22 mouse cellular contexts compared by ENCODE assay signal in the genomic region with DNA sequence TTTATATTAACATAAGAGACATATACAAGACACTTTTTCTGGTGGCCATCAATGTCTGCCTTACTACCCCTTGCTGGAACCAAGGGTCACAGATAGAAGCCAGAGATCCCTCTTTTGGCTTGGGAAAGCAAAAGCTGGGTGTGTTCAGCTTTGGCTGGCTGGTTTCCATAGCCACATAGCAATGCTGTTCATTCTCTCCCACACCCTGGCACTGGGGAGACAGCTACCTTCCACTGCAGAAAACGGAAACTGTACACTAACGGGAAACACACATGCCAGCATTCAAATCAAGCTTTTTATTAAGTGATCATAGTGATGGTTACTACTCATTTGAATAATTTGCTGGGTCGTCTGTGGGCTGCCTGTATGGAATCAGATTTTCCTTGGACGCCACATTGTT.
DNase-seq lines count a peak whose midpoint lies in the region; ATAC-seq lines count a peak whose summit lies in the region.
"Had no signal": no experiment of that assay in that cellular context is flagged by ENCODE, and none has a peak within 500 bp of the region (broad histone marks: within the 10 kb centered on the region; RNA-seq: fewer than 3 reads in every experiment).

No protein-coding gene starts in this region.

- peaks cover 15% of the 10 kb centered on the region for H3K27me3 ChIP-seq in heart, embryonic 10.5 days (ENCODE audit: insufficient read depth, poor library complexity, severe bottlenecking)
- 0 out of 2 replicates have a peak, but pooled peaks cover 16% of the 10 kb centered on the region for H3K27me3 ChIP-seq in heart, embryonic 12.5 days (replicated peaks)
- H3K27me3 ChIP-seq: hindbrain, embryonic 13.5 days; kidney, embryonic 15.5 days; liver, embryonic 13.5 days; neural tube, embryonic 12.5 days had no signal

- H3K4me1 ChIP-seq in heart, embryonic 10.5 days: 0 out of 2 replicates have a peak, but pooled peaks cover 5% of the 10 kb centered on the region
- H3K4me1 ChIP-seq in heart, embryonic 12.5 days (replicated peaks): peaks cover 14% of the 10 kb centered on the region; the same call in 1 of the 2 replicates
- H3K4me1 ChIP-seq: hindbrain, embryonic 13.5 days; liver, embryonic 13.5 days; neural tube, embryonic 12.5 days had no signal

- no peak overlapping the region for H3K4me3 ChIP-seq in heart, embryonic 10.5 days
- no peak overlapping the region for H3K4me3 ChIP-seq in heart, embryonic 12.5 days
- H3K4me3 ChIP-seq: hindbrain, embryonic 13.5 days; kidney, embryonic 15.5 days; liver, embryonic 13.5 days; neural tube, embryonic 12.5 days had no signal

- no peaks in the 10 kb centered on the region for H3K9me3 ChIP-seq in heart, embryonic 10.5 days
- H3K9me3 ChIP-seq in heart, embryonic 12.5 days (replicated peaks): no peaks in the 10 kb centered on the region
- H3K9me3 ChIP-seq: hindbrain, embryonic 13.5 days; kidney, embryonic 15.5 days; liver, embryonic 13.5 days; neural tube, embryonic 12.5 days had no signal

- WGBS in heart, embryonic 10.5 days: 71% methylated on average over 4 of the region's 4 CpGs
- 52% methylated on average over 4 of the region's 4 CpGs for WGBS in heart, embryonic 12.5 days

- no peak for ATAC-seq in heart, embryonic 12.5 days (ENCODE audit: insufficient number of reproducible peaks, low FRiP score)
- ATAC-seq: forebrain, postnatal 0 days had no signal

- H3K4me2 ChIP-seq in heart, embryonic 12.5 days: no peak overlapping the region
- H3K4me2 ChIP-seq: hindbrain, embryonic 13.5 days; kidney, embryonic 15.5 days; liver, embryonic 13.5 days; neural tube, embryonic 12.5 days had no signal

- intact Hi-C loops in heart, postnatal 10 days (cut with DNase I): no loop called here

- peak; percentile 74 for DNase-seq in heart, adult 11 months
- DNase-seq in heart, embryonic 10.5 days (ENCODE audit: low spot score): no peak
- DNase-seq in heart, postnatal 10 days: peak; percentile 53 to 69
- peak; percentile 25 to 34 for DNase-seq in right cerebral cortex, adult 2 months (ENCODE audit: low spot score in 2 of 2)
- DNase-seq in right cerebral cortex, postnatal 36 days (ENCODE audit: low spot score in 2 of 2): no peak
- DNase-seq in heart, postnatal 4 days: peak; percentile 57
- DNase-seq in kidney, postnatal 25 days: no peak
- DNase-seq: adrenal gland, postnatal 25 days; cerebellum, adult 9-10 months; forebrain, postnatal 0 days; gastrocnemius, postnatal 25 days; kidney, adult 11 months; kidney, postnatal 4 days; liver, embryonic 13.5 days; lung, adult 2 months; lung, postnatal 36 days; midbrain, embryonic 14.5 days; spleen, adult 18-20 months had no signal

- H3K36me3 ChIP-seq in heart, embryonic 10.5 days: no peaks in the 10 kb centered on the region
- H3K36me3 ChIP-seq in heart, embryonic 12.5 days: no peaks in the 10 kb centered on the region
- H3K36me3 ChIP-seq: hindbrain, embryonic 13.5 days; kidney, embryonic 15.5 days; liver, embryonic 13.5 days; neural tube, embryonic 12.5 days had no signal

- no peak overlapping the region for H3K9ac ChIP-seq in heart, embryonic 12.5 days
- H3K9ac ChIP-seq: forebrain, postnatal 0 days; hindbrain, embryonic 13.5 days; kidney, embryonic 15.5 days; liver, embryonic 13.5 days; neural tube, embryonic 12.5 days had no signal

- no peak overlapping the region for H3K27ac ChIP-seq in heart, embryonic 10.5 days
- no peak overlapping the region for H3K27ac ChIP-seq in heart, embryonic 12.5 days (ENCODE audit: poor library complexity, severe bottlenecking)
- H3K27ac ChIP-seq: hindbrain, embryonic 13.5 days; kidney, embryonic 15.5 days; liver, embryonic 13.5 days; neural tube, embryonic 12.5 days had no signal

Comparison
In these comparisons a context has a peak if more than half of its experiments do, and no peak if none do; other contexts are left out.
1. DNase-seq: peak in heart, adult 11 months (single experiment), heart, postnatal 10 days (2 of 2), right cerebral cortex, adult 2 months (2 of 2) and heart, postnatal 4 days (single experiment); none in heart, embryonic 10.5 days (single experiment), right cerebral cortex, postnatal 36 days (0 of 2) and kidney, postnatal 25 days (0 of 2).